Mouse (Mus musculus): ENCODE data around the gene 4930404N11Rik.

Gene 4930404N11Rik

DNA sequence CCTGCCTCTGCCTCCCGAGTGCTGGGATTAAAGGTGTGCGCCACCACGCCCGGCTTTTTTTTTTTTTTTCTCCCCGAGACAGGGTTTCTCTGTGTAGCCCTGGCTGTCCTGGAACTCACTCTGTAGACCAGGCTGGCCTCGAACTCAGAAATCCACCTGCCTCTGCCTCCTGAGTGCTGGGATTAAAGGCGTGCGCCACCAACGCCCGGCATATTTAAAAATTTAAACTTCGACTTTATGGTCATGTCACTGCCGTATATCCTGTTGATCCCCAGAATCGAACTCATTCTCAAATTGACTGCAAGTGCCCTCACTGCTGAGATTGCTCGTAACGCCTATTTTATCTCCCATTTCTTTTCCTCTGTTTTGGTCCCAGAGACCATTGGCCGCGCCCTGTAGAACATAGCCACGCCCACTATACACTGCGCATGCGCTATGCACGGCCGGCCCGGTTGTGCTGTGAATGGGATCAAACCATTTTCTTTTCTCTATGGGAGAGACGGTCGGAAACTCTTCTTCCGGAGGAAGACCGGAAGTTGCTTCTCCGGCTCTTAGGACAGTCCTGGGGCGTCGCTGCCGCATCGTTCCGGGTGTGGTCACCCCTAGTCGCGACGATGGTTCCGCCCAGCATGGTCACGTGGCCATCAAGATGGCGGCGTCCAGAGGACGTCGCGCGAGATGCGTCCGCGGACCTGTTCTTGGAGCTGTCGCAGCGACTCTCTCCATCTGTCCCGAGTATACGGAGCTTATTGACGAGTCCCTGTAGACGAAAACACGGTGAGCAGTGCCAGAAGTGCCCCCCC, 18.4 kb upstream of the 4930404N11Rik start, which contains the start of the genes Dohh and Gm48551:
Dohh (plus strand) TSS at position 627 of the 803 bp plus-strand sequence.
Gm48551 (plus strand) TSS at position 665 of the 803 bp plus-strand sequence.
- DNase-seq (ENCODE audit: extremely low read depth, low read depth, low spot score): peak; percentile 88

DNA sequence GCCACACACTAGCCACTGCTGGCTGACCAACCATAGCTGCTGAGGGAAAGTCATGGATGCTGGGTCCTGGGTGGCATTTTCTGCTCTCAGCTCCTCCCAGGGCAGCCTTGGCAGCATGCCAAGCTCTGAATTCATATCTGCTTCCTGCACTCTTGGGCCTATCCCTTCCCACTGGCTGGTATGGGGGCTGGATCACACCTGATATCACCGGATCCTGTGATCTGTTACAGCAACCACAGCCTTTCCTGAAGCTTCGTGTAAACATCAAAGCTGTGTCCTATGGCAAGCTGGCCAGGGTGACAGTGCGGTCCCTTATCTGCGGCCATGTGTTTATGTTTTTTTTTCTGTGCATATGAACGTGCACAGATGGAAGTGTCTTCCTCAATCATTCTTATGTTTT, 16.4 kb upstream of the 4930404N11Rik start:
- DNase-seq (ENCODE audit: extremely low read depth, low read depth, low spot score): no peak

- no peak for DNase-seq (ENCODE audit: extremely low read depth, low read depth, low spot score)
Observed at GRCm38 (mm10) chr10:81379809-81380378, 14.3 kb upstream of the 4930404N11Rik start.

GRCm38 (mm10) chr10:81379183-81379553, 13.6 kb upstream of the 4930404N11Rik start:
- no peak for DNase-seq (ENCODE audit: extremely low read depth, low read depth, low spot score)

DNA sequence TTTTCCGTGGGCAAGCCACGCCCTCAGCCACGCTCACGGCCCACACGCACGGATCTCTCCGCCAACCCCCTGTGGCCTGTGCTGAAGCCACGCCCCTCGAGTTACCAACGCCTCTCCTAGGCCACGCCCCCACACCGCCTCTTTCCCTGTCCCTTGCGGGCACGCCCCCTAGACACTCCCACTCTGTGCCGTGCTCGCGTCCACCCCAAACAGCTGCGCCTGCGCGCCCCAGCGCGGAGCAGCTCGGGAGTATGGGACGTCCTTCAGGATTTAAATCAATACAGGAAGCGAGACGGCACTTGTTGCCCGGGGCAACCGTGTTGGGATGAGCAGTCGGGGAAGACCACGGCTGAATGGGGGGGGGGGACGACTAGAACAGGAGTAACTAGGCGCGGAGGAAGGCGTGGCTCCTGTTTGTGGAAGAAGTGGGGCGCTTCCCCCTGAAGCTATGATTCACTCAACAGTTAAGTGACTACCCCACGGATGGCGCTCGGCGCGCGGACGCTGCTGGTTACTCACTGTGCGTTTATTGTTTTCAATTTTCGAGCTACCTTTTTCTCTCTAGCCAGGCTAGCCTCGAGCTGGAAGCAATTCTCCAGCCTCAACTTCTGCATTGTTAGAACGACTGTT, 13.1 kb upstream of the 4930404N11Rik start:
- DNase-seq (ENCODE audit: extremely low read depth, low read depth, low spot score): peak; percentile 87

DNA sequence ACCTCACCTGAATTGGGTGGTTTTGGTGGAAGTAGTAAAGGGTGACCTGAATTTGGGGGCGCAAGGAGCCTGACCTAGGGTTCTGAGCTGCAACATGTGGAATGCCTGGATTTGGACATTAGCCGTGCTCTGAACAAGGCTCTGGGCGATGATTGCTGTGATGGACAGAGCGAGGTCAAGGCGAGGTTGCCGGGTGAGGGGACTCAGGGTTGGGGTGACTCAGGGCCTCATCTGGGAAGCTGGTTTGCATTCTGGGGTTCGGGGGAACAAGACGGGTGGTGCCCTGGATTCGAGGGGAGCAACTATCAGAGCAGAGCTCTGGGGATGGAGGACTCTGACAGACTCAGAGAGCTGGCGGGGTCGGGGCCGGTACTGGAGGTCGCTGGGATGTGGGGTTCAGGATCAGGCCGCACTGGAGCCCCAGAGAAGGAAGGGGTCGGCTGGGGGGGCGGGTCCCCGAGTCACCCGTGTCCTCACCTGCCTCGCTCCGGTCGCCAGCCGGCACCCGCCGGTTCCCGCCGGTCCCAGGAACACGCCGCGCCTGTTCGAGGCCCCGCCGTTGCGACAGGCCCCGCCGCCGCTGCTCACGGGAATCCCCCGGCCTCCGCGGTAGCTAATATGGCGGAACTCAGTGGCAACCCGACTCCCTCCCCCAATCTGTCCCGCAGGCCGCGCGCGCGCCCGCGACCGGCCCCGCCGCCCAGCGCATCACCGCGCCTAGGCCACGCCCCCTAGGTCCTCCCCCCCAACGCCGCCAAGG, 12.4 kb upstream of the 4930404N11Rik start, which contains the start of gene Fzr1:
Fzr1 (minus strand) TSS at position 724 of the 760 bp plus-strand sequence.
- DNase-seq (ENCODE audit: extremely low read depth, low read depth, low spot score): no peak

GRCm38 (mm10) chr10:81377362-81377664, 11.7 kb upstream of the 4930404N11Rik start:
- no peak for DNase-seq (ENCODE audit: extremely low read depth, low read depth, low spot score)

DNA sequence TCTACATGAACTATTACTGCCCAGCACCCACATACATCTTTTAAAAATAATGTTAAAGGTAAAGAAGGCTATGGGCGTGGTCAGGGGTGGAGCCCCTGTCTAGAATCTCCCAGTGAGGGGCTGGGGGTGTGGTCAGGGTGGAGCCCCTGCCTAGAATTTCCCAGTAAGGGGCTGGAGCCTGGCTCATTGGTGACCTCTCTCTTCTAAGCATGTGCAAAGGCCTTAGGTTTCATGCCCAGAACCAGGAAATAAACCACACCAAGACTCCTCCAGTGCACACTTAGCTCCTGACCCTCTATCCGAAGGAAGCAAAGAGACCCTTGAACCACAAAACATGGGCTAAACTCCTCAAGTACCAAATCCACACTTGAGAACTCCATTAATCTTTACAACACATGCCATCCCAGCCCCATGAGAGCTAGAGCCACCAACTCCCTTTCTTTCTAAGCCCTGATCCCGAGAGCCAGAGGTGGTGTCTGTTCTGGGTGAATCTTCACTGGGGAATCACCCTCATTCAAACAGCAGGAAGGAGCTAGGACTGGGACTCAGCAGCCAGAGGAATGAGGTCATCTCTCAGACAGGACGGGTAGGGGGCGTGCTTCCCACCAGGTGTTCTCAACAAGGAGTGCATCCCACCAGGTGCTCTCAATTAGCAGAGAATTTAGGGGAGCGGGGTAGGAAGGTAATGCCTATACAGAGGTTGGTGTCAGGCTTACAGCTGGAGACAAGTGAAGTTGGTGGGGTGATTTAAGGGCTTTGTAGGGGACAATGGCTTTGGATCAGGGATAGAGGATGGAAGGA, 11.1 kb upstream of the 4930404N11Rik start:
- no peak for DNase-seq (ENCODE audit: extremely low read depth, low read depth, low spot score)

GRCm38 (mm10) chr10:81375322-81375721, 9.7 kb upstream of the 4930404N11Rik start:
- DNase-seq (ENCODE audit: extremely low read depth, low read depth, low spot score): no peak

GRCm38 (mm10) chr10:81367207-81367495, 1.5 kb upstream of the 4930404N11Rik start:
- DNase-seq (ENCODE audit: extremely low read depth, low read depth, low spot score): no peak

DNA sequence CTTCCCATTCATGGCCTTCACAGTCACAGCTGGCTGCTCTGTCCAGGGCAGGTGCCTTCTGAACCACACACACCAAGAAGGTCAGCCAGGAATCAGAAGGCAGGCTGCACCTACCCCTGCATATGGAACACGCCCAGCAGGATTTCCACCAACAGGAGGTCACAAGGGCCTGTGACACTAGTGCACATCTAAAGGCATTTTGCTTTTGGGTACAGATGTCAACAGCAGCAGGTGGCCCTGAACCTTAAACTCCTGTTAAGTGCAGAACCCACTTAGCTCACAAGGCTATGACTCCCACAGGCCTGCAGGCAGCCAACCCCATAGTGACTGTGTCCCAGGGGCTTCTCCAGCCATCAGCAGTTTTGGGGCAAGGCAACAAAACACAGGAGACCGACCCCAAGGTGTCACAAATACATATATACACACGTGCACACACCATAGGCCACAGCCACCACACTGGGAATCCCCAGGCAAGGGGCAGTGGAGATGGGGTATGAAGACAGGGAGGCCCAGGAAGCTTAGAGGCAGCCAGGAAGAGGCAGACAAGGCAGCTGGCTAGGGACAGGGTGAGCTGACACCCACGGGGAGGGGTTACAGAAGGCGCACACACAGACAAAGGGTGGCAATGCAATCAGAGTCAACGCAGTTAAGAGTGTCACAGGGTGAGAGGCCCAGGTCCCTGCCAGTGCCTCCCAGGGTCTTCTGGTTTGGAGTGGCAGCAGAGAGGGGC, 1.0 kb upstream of the 4930404N11Rik start:
- no peak for DNase-seq (ENCODE audit: extremely low read depth, low read depth, low spot score)

DNA sequence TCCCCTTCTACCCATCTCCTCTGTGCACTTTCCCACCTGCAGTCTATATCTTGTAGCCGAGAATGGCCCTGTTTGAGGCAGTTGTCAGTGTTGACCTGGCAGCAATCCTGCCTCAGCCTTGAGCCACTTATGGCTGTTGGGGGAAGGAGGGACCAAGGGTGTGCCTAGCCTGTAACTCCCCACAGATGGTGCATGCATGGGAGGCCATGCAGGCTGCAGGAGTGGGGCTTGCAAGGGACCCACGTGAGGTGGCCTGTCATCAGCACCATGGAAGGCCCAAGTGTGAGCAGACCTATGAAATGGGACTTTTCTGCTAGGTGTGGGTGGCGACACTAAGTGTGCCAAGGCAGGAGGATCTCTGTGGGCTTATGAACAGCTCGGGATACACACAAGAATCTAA, 543 bp downstream of the 4930404N11Rik start:
- DNase-seq (ENCODE audit: extremely low read depth, low read depth, low spot score): no peak

- DNase-seq (ENCODE audit: extremely low read depth, low read depth, low spot score): no peak
Observed at GRCm38 (mm10) chr10:81364666-81365065, 950 bp downstream of the 4930404N11Rik start.

GRCm38 (mm10) chr10:81363436-81364346, 1.9 kb downstream of the 4930404N11Rik start:
- no peak for DNase-seq (ENCODE audit: extremely low read depth, low read depth, low spot score)

GRCm38 (mm10) chr10:81362336-81362949, 3.2 kb downstream of the 4930404N11Rik start:
- no peak for DNase-seq (ENCODE audit: extremely low read depth, low read depth, low spot score)

DNA sequence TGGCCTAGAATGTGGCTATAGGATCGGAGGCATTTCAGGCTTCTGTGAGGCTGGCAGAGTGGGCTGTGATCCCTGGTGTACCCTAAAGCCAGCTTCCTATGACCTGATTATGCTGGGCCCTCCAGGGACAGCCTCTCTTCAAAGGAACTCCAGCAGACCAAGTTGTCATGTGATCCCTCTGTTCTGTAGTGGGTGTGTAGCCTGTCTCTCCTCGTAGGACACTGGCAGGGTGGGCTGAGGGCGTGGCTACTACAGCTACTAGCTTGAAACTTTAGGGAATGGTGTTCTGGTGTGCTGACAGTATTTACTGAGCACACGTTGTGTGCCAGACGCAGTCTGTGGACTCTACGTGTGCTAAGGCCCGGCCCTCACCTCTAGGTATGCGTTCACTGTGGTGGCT, 4.9 kb downstream of the 4930404N11Rik start:
- DNase-seq (ENCODE audit: extremely low read depth, low read depth, low spot score): no peak

- no peak for DNase-seq (ENCODE audit: extremely low read depth, low read depth, low spot score)
Observed at GRCm38 (mm10) chr10:81358841-81359240, 6.8 kb downstream of the 4930404N11Rik start.

DNA sequence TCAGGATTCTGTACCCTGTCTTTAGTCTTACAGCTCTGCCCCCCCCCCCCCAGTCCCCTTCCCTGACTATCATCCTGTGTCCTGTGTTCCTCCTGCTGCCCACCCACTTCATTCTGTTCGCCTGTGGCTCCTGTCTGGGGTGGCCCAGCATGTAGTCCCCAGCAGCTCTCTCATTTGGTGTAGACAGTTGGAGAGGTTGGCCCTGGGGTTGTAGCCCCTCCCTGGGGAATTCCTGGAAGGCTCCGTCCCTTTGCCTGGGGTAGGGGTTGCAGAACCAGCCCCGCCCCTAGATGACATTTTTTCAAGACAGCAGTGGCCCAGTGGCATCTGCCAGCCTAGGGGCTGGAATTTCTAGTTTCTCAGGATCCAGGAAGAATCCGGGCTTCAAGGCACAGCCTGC, 7.4 kb downstream of the 4930404N11Rik start:
- DNase-seq (ENCODE audit: extremely low read depth, low read depth, low spot score): no peak

Data from fat pad, adult 2 months (tissue).